Mouse (Mus musculus) monocyte, adult 2 months (primary cell): ENCODE data around the gene Uncx.

Experiments used
- DNase-seq, 2 experiments: peaks; one replicate each; pipeline ENCODE4 v3.0.0; 2022; ENCODE audit warnings: low spot score in 2 of 2, low read depth in 1 of 2

Gene Uncx

GRCm38 (mm10) chr5:139542043-139542365, 1.3 kb upstream of the Uncx start:
- no peak for DNase-seq

GRCm38 (mm10) chr5:139542556-139542955, 738 bp upstream of the Uncx start:
- DNase-seq, result no peak

- DNase-seq, result no peak
These were observed 466 bp downstream of the Uncx start for GRCm38 (mm10) chr5:139543650-139544270.

GRCm38 (mm10) chr5:139544271-139545135, 1.2 kb downstream of the Uncx start:
- no peak for DNase-seq

GRCm38 (mm10) chr5:139545221-139545620, 1.9 kb downstream of the Uncx start:
- DNase-seq, result no peak

- DNase-seq, result no peak
These were observed 2.5 kb downstream of the Uncx start for GRCm38 (mm10) chr5:139545673-139546335.

GRCm38 (mm10) chr5:139546336-139546770, 3.1 kb downstream of the Uncx start:
- no peak for DNase-seq

- DNase-seq, result no peak
These were observed 3.6 kb downstream of the Uncx start for GRCm38 (mm10) chr5:139546771-139547420.

GRCm38 (mm10) chr5:139547421-139547931, 4.2 kb downstream of the Uncx start:
- DNase-seq, result no peak

GRCm38 (mm10) chr5:139553446-139554273, 10.4 kb downstream of the Uncx start:
- no peak for DNase-seq

GRCm38 (mm10) chr5:139554478-139555335, 11.4 kb downstream of the Uncx start:
- no peak for DNase-seq

- no peak for DNase-seq
These were observed 12.3 kb downstream of the Uncx start for GRCm38 (mm10) chr5:139555476-139556115.

GRCm38 (mm10) chr5:139556116-139556678, 12.9 kb downstream of the Uncx start:
- DNase-seq, result no peak

- no peak for DNase-seq
These were observed 13.8 kb downstream of the Uncx start for GRCm38 (mm10) chr5:139557079-139557478.

GRCm38 (mm10) chr5:139557531-139558467, 14.5 kb downstream of the Uncx start:
- DNase-seq, result no peak

GRCm38 (mm10) chr5:139558468-139558804, 15.1 kb downstream of the Uncx start:
- DNase-seq, result no peak

GRCm38 (mm10) chr5:139558917-139559660, 15.8 kb downstream of the Uncx start:
- no peak for DNase-seq
